Mouse (Mus musculus) liver, embryonic 15.5 days (tissue): ENCODE data around the gene Tnip1. TPM values are rescaled to one million over a fixed set of nuclear protein-coding genes. Genes with fewer than 3 reads are reported as not detected.

Experiments
- ATAC-seq: fragments of 200-750 bp; cut with Nextera tagmentation; 2 replicates; pipeline ENCODE4 v1.8.0; 2017; ENCODE audit warnings: moderate number of reproducible peaks, mild to moderate bottlenecking, moderate library complexity; ENCODE audit not compliant: insufficient read depth
- H3K27ac ChIP-seq: fragments of 300-500 bp; sonication (generic); replicated peaks from 2 replicates; pipeline ENCODE4 v1.5.1; 2015; ENCODE audit warnings: mild to moderate bottlenecking, inconsistent platforms
- H3K27me3 ChIP-seq: fragments of 300-500 bp; sonication (generic); 2 replicates; pipeline ENCODE4 v1.6.1; 2015; ENCODE audit warnings: mild to moderate bottlenecking, inconsistent platforms
- H3K36me3 ChIP-seq: fragments of 300-500 bp; sonication (generic); replicated peaks from 2 replicates; pipeline ENCODE4 v1.6.1; 2015; ENCODE audit warnings: moderate library complexity, mild to moderate bottlenecking, inconsistent platforms
- H3K4me1 ChIP-seq: fragments of 300-500 bp; sonication (generic); replicated peaks from 2 replicates; pipeline ENCODE4 v1.6.1; 2015; ENCODE audit warnings: inconsistent platforms
- H3K4me2 ChIP-seq: fragments of 300-500 bp; sonication (generic); 2 replicates; pipeline ENCODE4 v1.6.1; 2015; ENCODE audit warnings: moderate library complexity, mild to moderate bottlenecking, inconsistent platforms
- H3K4me3 ChIP-seq: fragments of 300-500 bp; sonication (generic); replicated peaks from 2 replicates; pipeline ENCODE4 v1.5.1; 2015; ENCODE audit warnings: mild to moderate bottlenecking, inconsistent platforms
- H3K9ac ChIP-seq: fragments of 300-500 bp; sonication (generic); 2 replicates; pipeline ENCODE4 v1.6.1; 2015; ENCODE audit warnings: moderate library complexity, mild to moderate bottlenecking, inconsistent platforms
- H3K9me3 ChIP-seq: fragments of 300-500 bp; sonication (generic); replicated peaks from 2 replicates; pipeline ENCODE4 v1.6.1; 2016; ENCODE audit warnings: inconsistent platforms
- WGBS: fragments of 180-500 bp; shearing (Covaris S2); methylation state at CpG from one replicate; pipeline ENCODE4 v1.1.7; 2015; ENCODE audit warnings: mixed read lengths; ENCODE audit not compliant: insufficient replicate concordance; 5-methylcytosine and 5-hydroxymethylcytosine counted together
- polyA plus RNA-seq: library from polyadenylated mRNA; unstranded; fragments of >200 nt; fragmentation: Nextera tagmentation; extraction: Ambion mirVana; gene quantifications from 2 replicates; pipeline ENCODE4 v1.2.1, GENCODE M21; 2015

Tnip1 gene
- polyA plus RNA-seq, 1 experiment from 2014 or later = 6.1 TPM

GRCm38 (mm10) chr11:54861471-54862420 lies 101.0 kb downstream of the Tnip1 start:
- Histone ChIP-seq H3K9ac (peak overlapping the region; percentile 46), H3K27me3 (no peaks in the 10 kb centered on the region), H3K4me2 (peak overlapping the region; percentile 86), H3K4me3 (peak overlapping the region; percentile 73), H3K27ac (peak overlapping the region; percentile 96), H3K9me3 (no peaks in the 10 kb centered on the region), H3K4me1 (peaks cover 48% of the 10 kb centered on the region), H3K36me3 (no peaks in the 10 kb centered on the region)
- WGBS = 80% methylated on average over 5 of the region's 5 CpGs
- ATAC-seq = no peak

Other genes with a start within 250 kb of the Tnip1 start
- 17.2 and 18.0 TPM in 2 replicates for gene Cdc42se2, start 175.2 kb downstream of the Tnip1 start, polyA plus RNA-seq
- 2.6 and 4.1 TPM in 2 replicates for gene Lyrm7, start 102.0 kb downstream of the Tnip1 start, polyA plus RNA-seq
- gene Hint1, start 96.5 kb downstream of the Tnip1 start, polyA plus RNA-seq = 305 and 377 TPM in 2 replicates
- 43.1 and 43.3 TPM in 2 replicates for gene Gpx3, start 60.5 kb downstream of the Tnip1 start, polyA plus RNA-seq
- 54.2 and 57.5 TPM in 2 replicates for gene Anxa6, start 70.5 kb upstream of the Tnip1 start, polyA plus RNA-seq
- gene Ccdc69, start 115.2 kb upstream of the Tnip1 start, polyA plus RNA-seq = 1.3 and 1.4 TPM in 2 replicates
- 22.4 and 26.8 TPM in 2 replicates for gene Gm2a, start 135.2 kb upstream of the Tnip1 start, polyA plus RNA-seq
- not detected in 2 replicates for gene Slc36a3, start 188.8 kb upstream of the Tnip1 start, polyA plus RNA-seq
- gene Slc36a2, start 222.2 kb upstream of the Tnip1 start, polyA plus RNA-seq = 27.3 and 33.2 TPM in 2 replicates
- 1.8 and 2.6 TPM in 2 replicates for gene Slc36a1, start 241.4 kb upstream of the Tnip1 start, polyA plus RNA-seq